Mouse (Mus musculus) retina, postnatal 1 day (tissue): ENCODE results near the gene Sirt5.

Experiments
- DNase-seq: peaks from one replicate; pipeline ENCODE4 v3.0.0-alpha.2; 2012

The Sirt5 gene

GRCm38 (mm10) chr13:43374918-43375432, 9.7 kb downstream of the Sirt5 start:
- DNase-seq: no peak

DNA sequence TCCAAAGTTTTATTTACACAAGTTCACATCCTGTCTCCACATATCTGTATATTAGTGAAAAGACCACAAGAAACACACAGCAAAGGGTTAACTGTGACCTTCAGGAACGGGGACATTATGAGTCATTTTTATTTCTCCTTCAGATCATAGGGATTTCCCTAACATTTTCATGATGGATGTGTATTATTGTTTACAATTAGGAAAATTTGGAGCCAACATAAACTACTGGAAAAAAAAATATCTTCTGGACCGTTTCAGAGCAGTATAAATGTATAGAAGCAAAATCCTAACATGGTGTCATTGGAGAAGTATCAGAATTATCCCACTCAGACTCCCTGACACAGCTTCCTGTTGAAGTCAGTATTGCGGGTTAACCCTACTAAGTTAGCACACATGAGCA, 14.7 kb downstream of the Sirt5 start:
- DNase-seq: no peak

GRCm38 (mm10) chr13:43385321-43385720, 20.0 kb downstream of the Sirt5 start:
- no peak for DNase-seq

DNA sequence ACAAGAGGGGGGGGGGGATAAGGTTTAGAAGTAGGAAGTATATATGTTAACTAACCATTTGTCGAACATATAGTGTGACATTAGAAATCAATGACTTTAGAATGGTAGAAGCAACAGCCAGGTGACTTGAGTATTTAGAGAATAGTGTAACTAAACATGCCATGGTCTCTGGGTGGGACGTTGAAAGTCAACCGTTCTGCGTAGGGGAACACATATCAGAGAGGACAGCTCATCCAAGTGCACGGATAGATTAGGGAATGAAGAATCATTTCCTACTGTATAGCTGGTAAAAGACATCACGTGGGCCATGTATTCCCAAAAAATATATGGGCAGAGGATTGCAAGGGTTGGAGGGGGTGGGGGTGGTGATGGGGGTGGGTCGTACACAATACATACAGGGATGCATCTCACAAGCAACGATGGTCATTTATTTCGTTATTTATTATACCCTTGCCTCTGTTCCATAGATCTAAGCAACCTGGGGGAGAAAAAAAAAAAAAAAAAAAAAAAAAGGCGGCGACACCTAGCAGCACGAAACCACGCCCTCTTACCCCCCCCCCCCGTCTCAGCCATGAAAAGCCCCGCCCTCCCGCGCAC, 32.5 kb downstream of the Sirt5 start:
- DNase-seq: no peak

- DNase-seq: peak; percentile 95
These were observed 33.2 kb downstream of the Sirt5 start, which contains the start of gene Nol7 for GRCm38 (mm10) chr13:43398297-43399080. Gene Nol7 (plus strand): TSS chr13:43398390.

DNA sequence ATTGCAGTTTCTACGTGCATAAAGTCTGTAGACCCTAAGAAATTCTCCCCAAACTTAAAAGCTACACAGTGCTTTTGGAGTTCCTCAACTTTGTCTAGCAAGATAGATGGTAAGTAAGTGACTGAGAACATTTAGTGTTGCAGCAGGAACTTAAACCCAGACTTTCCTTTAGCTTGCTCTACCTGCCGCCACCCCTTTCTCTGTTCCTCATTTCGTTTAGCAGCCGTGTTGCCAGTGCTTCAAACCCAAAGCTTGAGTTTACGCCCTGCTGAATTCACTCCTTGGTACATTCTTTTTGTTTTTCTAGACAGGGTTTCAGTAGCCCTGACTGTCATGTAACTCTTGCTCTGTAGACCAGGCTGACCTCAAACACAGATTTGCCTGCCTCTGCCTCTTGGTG, 34.3 kb downstream of the Sirt5 start:
- DNase-seq: no peak

GRCm38 (mm10) chr13:43412311-43412710, 47.0 kb downstream of the Sirt5 start:
- DNase-seq: no peak

- no peak for DNase-seq
These were observed 48.3 kb downstream of the Sirt5 start for GRCm38 (mm10) chr13:43413611-43414010.

GRCm38 (mm10) chr13:43415249-43415648, 50.0 kb downstream of the Sirt5 start:
- DNase-seq: no peak

- DNase-seq: no peak
These were observed 63.1 kb downstream of the Sirt5 start for GRCm38 (mm10) chr13:43428436-43428835.

GRCm38 (mm10) chr13:43433395-43433794, 68.1 kb downstream of the Sirt5 start:
- no peak for DNase-seq

- DNase-seq: no peak
These were observed 75.1 kb downstream of the Sirt5 start for GRCm38 (mm10) chr13:43440376-43440775.

DNA sequence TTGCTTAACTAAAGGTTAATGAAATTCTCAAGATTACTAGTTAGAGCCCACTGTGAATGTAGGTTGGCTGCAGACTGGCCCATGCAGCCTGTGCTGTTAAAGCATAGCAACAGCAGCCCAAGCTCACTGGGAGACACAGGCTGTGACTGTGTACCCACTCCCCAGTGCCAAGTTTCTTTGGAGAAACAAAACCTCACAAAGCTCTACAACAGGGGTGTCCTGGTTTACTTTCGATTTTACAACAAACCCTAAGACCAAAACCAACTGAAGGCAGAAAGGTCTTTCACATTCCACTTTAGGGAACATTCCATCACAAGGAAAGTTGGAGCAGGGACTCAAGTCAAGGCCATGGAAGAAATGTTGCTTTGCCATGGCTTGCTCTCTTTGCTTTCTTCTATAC, 77.3 kb downstream of the Sirt5 start:
- DNase-seq: no peak

- DNase-seq: no peak
These were observed 78.4 kb downstream of the Sirt5 start for GRCm38 (mm10) chr13:43443706-43444105.

- no peak for DNase-seq
These were observed 79.4 kb downstream of the Sirt5 start for GRCm38 (mm10) chr13:43444717-43445116.
